Mouse (Mus musculus) ES-E14 (cell line): ENCODE data around the gene Ccdc62. TPM values are rescaled to one million over a fixed set of nuclear protein-coding genes. Genes with fewer than 3 reads are reported as not detected.

ENCODE experiments used
- DNase-seq: peaks from one replicate; pipeline ENCODE4 v3.0.0-alpha.2; 2013; ENCODE audit warnings: low read depth, low spot score
- H3K27ac ChIP-seq: 2 replicates; pipeline ENCODE4 v1.5.1; 2012; ENCODE audit warnings: low read depth, mild to moderate bottlenecking, low read length, moderate library complexity, mixed read lengths; ENCODE audit not compliant: poor library complexity, insufficient read depth, severe bottlenecking
- H3K36me3 ChIP-seq: 2 replicates; pipeline ENCODE4 v1.6.1; 2012; ENCODE audit warnings: mild to moderate bottlenecking, low read length, moderate library complexity, mixed read lengths; ENCODE audit not compliant: control insufficient read depth, poor library complexity, insufficient read depth, severe bottlenecking
- H3K4me1 ChIP-seq, 2 experiments: fragments of 150-350 bp in 1 of 2; sonication (generic) in 1 of 2; 2 replicates each; pipeline ENCODE4 v1.6.1; 2012; ENCODE audit warnings: low read length in 2 of 2, mild to moderate bottlenecking in 1 of 2, mixed read lengths in 1 of 2; ENCODE audit not compliant: control insufficient read depth in 2 of 2, insufficient read depth in 2 of 2, poor library complexity in 1 of 2
- H3K4me3 ChIP-seq, 2 experiments: fragments of 150-350 bp in 1 of 2; sonication (generic) in 1 of 2; 2 replicates each; pipeline ENCODE4 v1.5.1; 2012; ENCODE audit warnings: low read length in 2 of 2, low read depth in 1 of 2, mild to moderate bottlenecking in 1 of 2, mixed read lengths in 1 of 2; ENCODE audit not compliant: insufficient read depth in 1 of 2, poor library complexity in 1 of 2, severe bottlenecking in 1 of 2
- H3K9ac ChIP-seq: 2 replicates; pipeline ENCODE4 v1.6.1; 2012; ENCODE audit warnings: low read depth, mild to moderate bottlenecking, low read length, mixed read lengths; ENCODE audit not compliant: poor library complexity, insufficient read depth, severe bottlenecking
- H3K9me3 ChIP-seq: fragments of 150-350 bp; sonication (generic); 2 replicates; pipeline ENCODE4 v1.6.1; 2012; ENCODE audit warnings: low read depth, mild to moderate bottlenecking, low read length; ENCODE audit not compliant: control insufficient read depth, insufficient read depth
- CHD2 ChIP-seq: IDR thresholded peaks from 2 replicates; pipeline ENCODE4 v1.6.1; 2014; ENCODE audit warnings: mild to moderate bottlenecking, low read depth, low read length, inconsistent platforms
- HCFC1 ChIP-seq: IDR thresholded peaks from 2 replicates; pipeline ENCODE4 v1.6.1; 2012; ENCODE audit warnings: low read length, inconsistent platforms, borderline replicate concordance; ENCODE audit not compliant: insufficient read depth
- MAFK ChIP-seq: IDR thresholded peaks from 2 replicates; pipeline ENCODE4 v1.6.1; 2014; ENCODE audit warnings: mild to moderate bottlenecking, low read depth, low read length, inconsistent platforms; ENCODE audit not compliant: insufficient read depth
- ZC3H11A ChIP-seq: IDR thresholded peaks from 2 replicates; pipeline ENCODE4 v1.6.1; 2012; ENCODE audit warnings: low read depth, mild to moderate bottlenecking, inconsistent platforms, low read length, borderline replicate concordance
- ZNF384 ChIP-seq: IDR thresholded peaks from 2 replicates; pipeline ENCODE4 v1.6.1; 2012; ENCODE audit warnings: low read depth, low read length, inconsistent platforms
- in situ Hi-C, 2 experiments: fragments of 600-800 bp; cut with MboI; formaldehyde crosslinking; loops; one replicate each; pipeline ENCODE4 v1.15.1; 2025; ENCODE audit warnings: low sequenced_read_pairs in 2 of 2, inconsistent platforms in 1 of 2; ENCODE audit not compliant: unreplicated experiment in 2 of 2
- total RNA-seq: library from RNA; depleted of rRNA; stranded (reverse); fragments of 300-350 nt; gene quantifications from 2 replicates; pipeline ENCODE4 v1.2.3, GENCODE M21; 2012

Gene Ccdc62
- total RNA-seq, 1 experiment: 6.3 TPM

- no peak for TF ChIP-seq HCFC1
- TF ChIP-seq ZNF384: no peak
- no peak for TF ChIP-seq ZC3H11A
- no peak for TF ChIP-seq MAFK
- TF ChIP-seq CHD2: no peak
- H3K27ac ChIP-seq: no peak overlapping the region
- peaks cover 33% of the 10 kb centered on the region for H3K36me3 ChIP-seq
- no peak overlapping the region for H3K4me3 ChIP-seq
- DNase-seq: no peak
- H3K4me1 ChIP-seq: peaks cover 0 to 7% of the 10 kb centered on the region in 2 experiments; a peak in 1 of 4 replicates
- in situ Hi-C loops: no loop called here
- H3K9me3 ChIP-seq: no peaks in the 10 kb centered on the region
- no peak overlapping the region for H3K9ac ChIP-seq
Measured at GRCm38 (mm10) chr5:124005151-124005500, 74.6 kb downstream of the Ccdc62 start.

- Histone ChIP-seq H3K9ac (no peak overlapping the region), H3K4me1 (peaks cover 0 to 3% of the 10 kb centered on the region in 2 experiments; a peak in 1 of 4 replicates), H3K36me3 (peaks cover 28% of the 10 kb centered on the region), H3K9me3 (no peaks in the 10 kb centered on the region), H3K4me3 (no peak overlapping the region), H3K27ac (no peak overlapping the region)
- in situ Hi-C loops: no loop called here
- no peak for DNase-seq
- TF ChIP-seq MAFK (no peak), HCFC1 (no peak), ZC3H11A (no peak), CHD2 (no peak), ZNF384 (no peak)
Measured at GRCm38 (mm10) chr5:124005591-124005990, 75.1 kb downstream of the Ccdc62 start.

- no peak overlapping the region for H3K9ac ChIP-seq
- H3K9me3 ChIP-seq: no peaks in the 10 kb centered on the region
- no peak overlapping the region for H3K4me3 ChIP-seq
- H3K36me3 ChIP-seq: peaks cover 27% of the 10 kb centered on the region
- H3K4me1 ChIP-seq: peaks cover 0 to 4% of the 10 kb centered on the region in 2 experiments; a peak in 1 of 4 replicates
- no peak overlapping the region for H3K27ac ChIP-seq
- TF ChIP-seq CHD2: no peak
- no peak for TF ChIP-seq MAFK
- no peak for TF ChIP-seq ZC3H11A
- TF ChIP-seq HCFC1: no peak
- no peak for TF ChIP-seq ZNF384
- in situ Hi-C loops: no loop called here
- no peak for DNase-seq
Measured at GRCm38 (mm10) chr5:124006082-124006873, 75.8 kb downstream of the Ccdc62 start.

GRCm38 (mm10) chr5:124006891-124007491 is 76.5 kb downstream of the Ccdc62 start:
- Histone ChIP-seq H3K4me3 (no peak overlapping the region), H3K27ac (no peak overlapping the region), H3K4me1 (peaks cover 0 to 6% of the 10 kb centered on the region in 2 experiments; a peak in 1 of 4 replicates), H3K9me3 (no peaks in the 10 kb centered on the region), H3K36me3 (peaks cover 27% of the 10 kb centered on the region), H3K9ac (no peak overlapping the region)
- no peak for TF ChIP-seq ZC3H11A
- TF ChIP-seq HCFC1: no peak
- TF ChIP-seq CHD2: no peak
- TF ChIP-seq ZNF384: no peak
- TF ChIP-seq MAFK: no peak
- no peak for DNase-seq
- in situ Hi-C loops: no loop called here
